Mouse (Mus musculus): ENCODE measurements around the gene Arl14. TPM values are rescaled to one million over a fixed set of nuclear protein-coding genes. Genes with fewer than 3 reads are reported as not detected.
"Not testable (repeated sequence)": the region's sequence is repeated elsewhere in the genome, so short reads cannot be mapped to it uniquely, and the experiment has no call there.

Gene Arl14
- polyA plus RNA-seq, 1 experiment from 2014 or later: not detected

GRCm38 (mm10) chr3:69222987-69223386 is 768 bp downstream of the Arl14 start:
- no peak overlapping the region for H3K9ac ChIP-seq
- no peak overlapping the region for H3K4me2 ChIP-seq
- ATAC-seq (ENCODE audit: insufficient number of reproducible peaks, low FRiP score, low TSS enrichment, low read depth): no peak
- no peaks in the 10 kb centered on the region for H3K4me1 ChIP-seq
- WGBS: 82% methylated on average over 7 of the region's 7 CpGs
- no peaks in the 10 kb centered on the region for H3K27me3 ChIP-seq
- no peaks in the 10 kb centered on the region for H3K9me3 ChIP-seq
- no peak overlapping the region for H3K4me3 ChIP-seq
- H3K36me3 ChIP-seq: no peaks in the 10 kb centered on the region
- no peak overlapping the region for H3K27ac ChIP-seq

- Histone ChIP-seq H3K36me3 (no peaks in the 10 kb centered on the region), H3K4me1 (no peaks in the 10 kb centered on the region), H3K4me3 (no peak overlapping the region), H3K9me3 (no peaks in the 10 kb centered on the region), H3K27me3 (no peaks in the 10 kb centered on the region), H3K9ac (no peak overlapping the region), H3K27ac (no peak overlapping the region), H3K4me2 (no peak overlapping the region)
- ATAC-seq (ENCODE audit: insufficient number of reproducible peaks, low FRiP score, low TSS enrichment, low read depth): no peak
- WGBS: 80% methylated on average over 8 of the region's 8 CpGs
Observed at GRCm38 (mm10) chr3:69223666-69224065, 1.4 kb downstream of the Arl14 start.

- no peak overlapping the region for H3K4me2 ChIP-seq
- no peak overlapping the region for H3K27ac ChIP-seq
- H3K9me3 ChIP-seq: no peaks in the 10 kb centered on the region
- no peaks in the 10 kb centered on the region for H3K27me3 ChIP-seq
- H3K9ac ChIP-seq: no peak overlapping the region
- no peaks in the 10 kb centered on the region for H3K4me1 ChIP-seq
- ATAC-seq (ENCODE audit: insufficient number of reproducible peaks, low FRiP score, low TSS enrichment, low read depth): no peak
- H3K36me3 ChIP-seq: no peaks in the 10 kb centered on the region
- no peak overlapping the region for H3K4me3 ChIP-seq
Observed at GRCm38 (mm10) chr3:69225019-69225418, 2.8 kb downstream of the Arl14 start.

- ATAC-seq (ENCODE audit: insufficient number of reproducible peaks, low FRiP score, low TSS enrichment, low read depth): no peak
- H3K9me3 ChIP-seq: no peaks in the 10 kb centered on the region
Observed at GRCm38 (mm10) chr3:69226496-69226895, 4.3 kb downstream of the Arl14 start.

GRCm38 (mm10) chr3:69228002-69228401 is 5.8 kb downstream of the Arl14 start:
- Histone ChIP-seq H3K36me3 (no peaks in the 10 kb centered on the region), H3K27me3 (no peaks in the 10 kb centered on the region), H3K27ac (no peak overlapping the region), H3K9me3 (no peaks in the 10 kb centered on the region), H3K4me2 (no peak overlapping the region), H3K4me3 (no peak overlapping the region), H3K4me1 (no peaks in the 10 kb centered on the region), H3K9ac (no peak overlapping the region)
- 82% methylated on average over 1 of the region's 1 CpGs for WGBS
- ATAC-seq (ENCODE audit: insufficient number of reproducible peaks, low FRiP score, low TSS enrichment, low read depth): no peak

More at GRCm38 (mm10) chr3:69226496-69226895, 4.3 kb downstream of the Arl14 start:
- WGBS: 47% methylated on average over 2 of the region's 2 CpGs
- Histone ChIP-seq H3K4me3 (no peak overlapping the region), H3K4me2 (no peak overlapping the region), H3K27ac (no peak overlapping the region), H3K9ac (no peak overlapping the region), H3K27me3 (no peaks in the 10 kb centered on the region), H3K36me3 (no peaks in the 10 kb centered on the region), H3K4me1 (no peaks in the 10 kb centered on the region)

- Histone ChIP-seq H3K4me2 (no peak overlapping the region), H3K9me3 (no peaks in the 10 kb centered on the region), H3K4me3 (no peak overlapping the region), H3K36me3 (no peaks in the 10 kb centered on the region), H3K4me1 (0 out of 2 replicates have a peak, but pooled peaks cover 5% of the 10 kb centered on the region), H3K27me3 (no peaks in the 10 kb centered on the region), H3K27ac (no peak overlapping the region), H3K9ac (no peak overlapping the region)
- ATAC-seq (ENCODE audit: insufficient number of reproducible peaks, low FRiP score, low TSS enrichment, low read depth): no peak
- 78% methylated on average over 14 of the region's 14 CpGs for WGBS
Observed at GRCm38 (mm10) chr3:69231522-69232138, 9.4 kb downstream of the Arl14 start.

- not testable (repeated sequence) for ATAC-seq (ENCODE audit: insufficient number of reproducible peaks, low FRiP score, low TSS enrichment, low read depth); H3K27me3 ChIP-seq
- 89% methylated on average over 10 of the region's 10 CpGs for WGBS
Observed at GRCm38 (mm10) chr3:69233552-69234189, 11.5 kb downstream of the Arl14 start.

GRCm38 (mm10) chr3:69234525-69234924 is 12.3 kb downstream of the Arl14 start:
- no peak overlapping the region for H3K9ac ChIP-seq

More at GRCm38 (mm10) chr3:69233552-69234189, 11.5 kb downstream of the Arl14 start:
- not testable (repeated sequence) for H3K4me3 ChIP-seq, H3K27ac ChIP-seq, H3K9me3 ChIP-seq, H3K36me3 ChIP-seq, H3K4me1 ChIP-seq, H3K9ac ChIP-seq, H3K4me2 ChIP-seq

GRCm38 (mm10) chr3:69235806-69236205 is 13.6 kb downstream of the Arl14 start:
- Histone ChIP-seq H3K9me3 (no peaks in the 10 kb centered on the region), H3K4me1 (0 out of 2 replicates have a peak, but pooled peaks cover 5% of the 10 kb centered on the region), H3K4me3 (no peak overlapping the region), H3K27me3 (no peaks in the 10 kb centered on the region), H3K9ac (no peak overlapping the region), H3K27ac (no peak overlapping the region), H3K4me2 (no peak overlapping the region), H3K36me3 (no peaks in the 10 kb centered on the region)
- ATAC-seq (ENCODE audit: insufficient number of reproducible peaks, low FRiP score, low TSS enrichment, low read depth): no peak
- WGBS: 54% methylated on average over 3 of the region's 3 CpGs

More at GRCm38 (mm10) chr3:69234525-69234924, 12.3 kb downstream of the Arl14 start:
- H3K27ac ChIP-seq: no peak overlapping the region
- WGBS: 90% methylated on average over 1 of the region's 1 CpGs
- no peaks in the 10 kb centered on the region for H3K36me3 ChIP-seq
- H3K27me3 ChIP-seq: no peaks in the 10 kb centered on the region
- ATAC-seq (ENCODE audit: insufficient number of reproducible peaks, low FRiP score, low TSS enrichment, low read depth): no peak
- 0 out of 2 replicates have a peak, but pooled peaks cover 5% of the 10 kb centered on the region for H3K4me1 ChIP-seq
- H3K9me3 ChIP-seq: no peaks in the 10 kb centered on the region
- no peak overlapping the region for H3K4me3 ChIP-seq
- no peak overlapping the region for H3K4me2 ChIP-seq

- Histone ChIP-seq H3K4me1 (0 out of 2 replicates have a peak, but pooled peaks cover 5% of the 10 kb centered on the region), H3K9ac (no peak overlapping the region), H3K9me3 (no peaks in the 10 kb centered on the region), H3K36me3 (no peaks in the 10 kb centered on the region), H3K27ac (no peak overlapping the region), H3K4me2 (no peak overlapping the region), H3K27me3 (no peaks in the 10 kb centered on the region), H3K4me3 (no peak overlapping the region)
- ATAC-seq (ENCODE audit: insufficient number of reproducible peaks, low FRiP score, low TSS enrichment, low read depth): no peak
- 82% methylated on average over 12 of the region's 12 CpGs for WGBS
Observed at GRCm38 (mm10) chr3:69236491-69236890, 14.3 kb downstream of the Arl14 start.

GRCm38 (mm10) chr3:69238141-69238851 is 16.1 kb downstream of the Arl14 start:
- H3K4me2 ChIP-seq: no peak overlapping the region
- no peak for ATAC-seq (ENCODE audit: insufficient number of reproducible peaks, low FRiP score, low TSS enrichment, low read depth)
- H3K27me3 ChIP-seq: no peaks in the 10 kb centered on the region
- no peak overlapping the region for H3K4me3 ChIP-seq
- H3K36me3 ChIP-seq: no peaks in the 10 kb centered on the region
- H3K9ac ChIP-seq: no peak overlapping the region
- no peaks in the 10 kb centered on the region for H3K9me3 ChIP-seq
- 0 out of 2 replicates have a peak, but pooled peaks cover 5% of the 10 kb centered on the region for H3K4me1 ChIP-seq
- no peak overlapping the region for H3K27ac ChIP-seq
- WGBS: 44% methylated on average over 12 of the region's 12 CpGs

- no peaks in the 10 kb centered on the region for H3K27me3 ChIP-seq
- H3K27ac ChIP-seq: no peak overlapping the region
- no peaks in the 10 kb centered on the region for H3K36me3 ChIP-seq
- no peak for ATAC-seq (ENCODE audit: insufficient number of reproducible peaks, low FRiP score, low TSS enrichment, low read depth)
- 85% methylated on average over 5 of the region's 5 CpGs for WGBS
- H3K4me1 ChIP-seq: 0 out of 2 replicates have a peak, but pooled peaks cover 5% of the 10 kb centered on the region
- H3K4me3 ChIP-seq: no peak overlapping the region
- H3K4me2 ChIP-seq: no peak overlapping the region
- H3K9ac ChIP-seq: no peak overlapping the region
- H3K9me3 ChIP-seq: no peaks in the 10 kb centered on the region
Observed at GRCm38 (mm10) chr3:69239246-69239645, 17.0 kb downstream of the Arl14 start.

Data from limb, embryonic 15.5 days (tissue).